Comparison of ENCODE assay signal across 11 mouse cellular contexts in genomic region chr5:21526835-21527485, GRCm38 (mm10). TPM values are rescaled to one million over a fixed set of nuclear protein-coding genes. Genes with fewer than 3 reads are reported as not detected.
DNase-seq lines count a peak whose midpoint lies in the region; ATAC-seq and TF ChIP-seq lines count a peak whose summit lies in the region.
"Had no signal": no experiment of that assay in that cellular context is flagged by ENCODE, and none has a peak within 500 bp of the region (broad histone marks: within the 10 kb centered on the region; RNA-seq: fewer than 3 reads in every experiment).

No protein-coding gene starts in this region.

- no peak overlapping the region for H3K4me2 ChIP-seq in heart, embryonic 14.5 days (ENCODE audit: low read length)
- no peak overlapping the region for H3K4me2 ChIP-seq in midbrain, postnatal 0 days (ENCODE audit: low read depth, low read length, poor library complexity, severe bottlenecking)
- H3K4me2 ChIP-seq in hindbrain, embryonic 13.5 days = no peak overlapping the region
- H3K4me2 ChIP-seq in stomach, embryonic 16.5 days (ENCODE audit: low read depth, low read length) = no peak overlapping the region
- H3K4me2 ChIP-seq: forebrain, embryonic 15.5 days; limb, embryonic 13.5 days had no signal

- DNase-seq in heart, postnatal 25 days (ENCODE audit: low spot score) = no peak
- peak; percentile 51 for DNase-seq in midbrain, embryonic 10.5 days (ENCODE audit: low spot score)
- DNase-seq in midbrain, postnatal 0 days (ENCODE audit: low spot score) = no peak
- DNase-seq in cerebellum, adult 8-10 months = no peak
- no peak for DNase-seq in adrenal gland, adult 18-20 months (ENCODE audit: low spot score in 2 of 2)

- intact Hi-C loops in heart, postnatal 25 days (cut with DNase I) = no loop called here

- H3K27ac ChIP-seq in heart, embryonic 14.5 days (replicated peaks in 1 of 2; ENCODE audit: control insufficient read depth in 1 of 2, insufficient read depth in 1 of 2, low read depth in 2 of 2, low read length in 2 of 2) = peak overlapping the region; percentile 14 to 43; a peak in 2 of 4 replicates
- peak overlapping the region; percentile 69 for H3K27ac ChIP-seq in midbrain, embryonic 10.5 days (replicated peaks)
- no peak overlapping the region for H3K27ac ChIP-seq in midbrain, postnatal 0 days (ENCODE audit: low read depth, low read length)
- H3K27ac ChIP-seq in hindbrain, embryonic 13.5 days = no peak overlapping the region
- peak overlapping the region; percentile 93 for H3K27ac ChIP-seq in stomach, embryonic 16.5 days (ENCODE audit: low read length)
- H3K27ac ChIP-seq: forebrain, embryonic 15.5 days; limb, embryonic 13.5 days had no signal

- peaks cover 3 to 4% of the 10 kb centered on the region in 2 experiments; a peak in 2 of 4 replicates for H3K4me1 ChIP-seq in heart, embryonic 14.5 days (ENCODE audit: control insufficient read depth in 2 of 2, insufficient read depth in 2 of 2, low read length in 2 of 2)
- peaks cover 26% of the 10 kb centered on the region for H3K4me1 ChIP-seq in midbrain, embryonic 10.5 days
- no peaks in the 10 kb centered on the region for H3K4me1 ChIP-seq in midbrain, postnatal 0 days (ENCODE audit: insufficient read depth, low read length)
- peaks cover 13% of the 10 kb centered on the region; the same call in 1 of the 2 replicates for H3K4me1 ChIP-seq in hindbrain, embryonic 13.5 days (replicated peaks)
- no peaks in the 10 kb centered on the region; the same call in 1 of the 2 replicates for H3K4me1 ChIP-seq in stomach, embryonic 16.5 days (ENCODE audit: control insufficient read depth, insufficient read depth, low read length)
- H3K4me1 ChIP-seq: forebrain, embryonic 15.5 days; limb, embryonic 13.5 days had no signal

- H3K9ac ChIP-seq in heart, embryonic 14.5 days (ENCODE audit: low read length) = no peak overlapping the region
- H3K9ac ChIP-seq in midbrain, postnatal 0 days (replicated peaks; ENCODE audit: low read length, poor library complexity, severe bottlenecking) = no peak overlapping the region
- H3K9ac ChIP-seq in hindbrain, embryonic 13.5 days = no peak overlapping the region
- H3K9ac ChIP-seq in stomach, embryonic 16.5 days (ENCODE audit: low read length) = no peak overlapping the region
- H3K9ac ChIP-seq: forebrain, embryonic 15.5 days; limb, embryonic 13.5 days had no signal

- H3K4me3 ChIP-seq in heart, embryonic 14.5 days (ENCODE audit: control insufficient read depth in 1 of 2, insufficient read depth in 1 of 2, low read depth in 1 of 2, low read length in 2 of 2) = no peak overlapping the region
- no peak overlapping the region for H3K4me3 ChIP-seq in midbrain, embryonic 10.5 days
- no peak overlapping the region for H3K4me3 ChIP-seq in midbrain, postnatal 0 days (ENCODE audit: low read depth, low read length)
- no peak overlapping the region for H3K4me3 ChIP-seq in hindbrain, embryonic 13.5 days
- no peak overlapping the region for H3K4me3 ChIP-seq in stomach, embryonic 16.5 days (replicated peaks; ENCODE audit: low read length)
- H3K4me3 ChIP-seq: forebrain, embryonic 15.5 days; limb, embryonic 13.5 days had no signal

- H3K9me3 ChIP-seq in heart, embryonic 14.5 days (ENCODE audit: control insufficient read depth, low read length) = 0 out of 2 replicates have a peak, but pooled peaks cover 7% of the 10 kb centered on the region
- peaks cover 6% of the 10 kb centered on the region; the same call in 1 of the 2 replicates for H3K9me3 ChIP-seq in midbrain, embryonic 10.5 days (replicated peaks)
- H3K9me3 ChIP-seq in midbrain, postnatal 0 days (ENCODE audit: low read length) = no peaks in the 10 kb centered on the region
- H3K9me3 ChIP-seq in hindbrain, embryonic 13.5 days = no peaks in the 10 kb centered on the region
- H3K9me3 ChIP-seq in stomach, embryonic 16.5 days (replicated peaks; ENCODE audit: control insufficient read depth, low read length) = no peaks in the 10 kb centered on the region
- H3K9me3 ChIP-seq: forebrain, embryonic 15.5 days had no signal

- no peak for ATAC-seq in heart, embryonic 14.5 days (ENCODE audit: insufficient number of reproducible peaks, insufficient read depth, low FRiP score, low read depth)
- ATAC-seq in midbrain, postnatal 0 days (ENCODE audit: low FRiP score) = no peak
- peak; percentile 68 for ATAC-seq in hindbrain, embryonic 13.5 days (ENCODE audit: low FRiP score)
- no peak for ATAC-seq in stomach, embryonic 16.5 days (ENCODE audit: insufficient read depth, low FRiP score)
- ATAC-seq: forebrain, embryonic 15.5 days had no signal

- TF ChIP-seq CTCF in midbrain, postnatal 0 days (IDR thresholded peaks at IDR 0.05) = no peak

- no peaks in the 10 kb centered on the region for H3K36me3 ChIP-seq in heart, embryonic 14.5 days (ENCODE audit: control insufficient read depth, insufficient read depth, low read length)
- no peaks in the 10 kb centered on the region for H3K36me3 ChIP-seq in midbrain, embryonic 10.5 days
- H3K36me3 ChIP-seq in midbrain, postnatal 0 days (ENCODE audit: insufficient read depth, low read length) = no peaks in the 10 kb centered on the region
- H3K36me3 ChIP-seq in hindbrain, embryonic 13.5 days = no peaks in the 10 kb centered on the region
- no peaks in the 10 kb centered on the region for H3K36me3 ChIP-seq in stomach, embryonic 16.5 days (ENCODE audit: control insufficient read depth, insufficient read depth, low read length)
- H3K36me3 ChIP-seq: forebrain, embryonic 15.5 days; limb, embryonic 13.5 days had no signal

- no peaks in the 10 kb centered on the region for H3K27me3 ChIP-seq in heart, embryonic 14.5 days (ENCODE audit: control insufficient read depth, insufficient read depth, low read length)
- H3K27me3 ChIP-seq in midbrain, embryonic 10.5 days (ENCODE audit: low read depth, poor library complexity, severe bottlenecking) = no peaks in the 10 kb centered on the region
- H3K27me3 ChIP-seq in midbrain, postnatal 0 days (ENCODE audit: insufficient read depth, low read length) = no peaks in the 10 kb centered on the region
- H3K27me3 ChIP-seq in hindbrain, embryonic 13.5 days = no peaks in the 10 kb centered on the region
- H3K27me3 ChIP-seq in stomach, embryonic 16.5 days (ENCODE audit: control insufficient read depth, insufficient read depth, low read length) = no peaks in the 10 kb centered on the region
- H3K27me3 ChIP-seq: forebrain, embryonic 15.5 days; limb, embryonic 13.5 days had no signal

- WGBS in heart, embryonic 14.5 days = 63% methylated on average over 11 of the region's 11 CpGs
- 33% methylated on average over 11 of the region's 11 CpGs for WGBS in midbrain, embryonic 10.5 days
- 17% methylated on average over 11 of the region's 11 CpGs for WGBS in midbrain, postnatal 0 days
- WGBS in hindbrain, embryonic 13.5 days = 14% methylated on average over 11 of the region's 11 CpGs
- WGBS in stomach, embryonic 16.5 days = 63% methylated on average over 11 of the region's 11 CpGs

RNA-seq across cellular contexts. Expression of gene Lrrc17, which starts 16.4 kb away (rescaled TPM):
- 16.7 and 17.9 TPM in 2 replicates for polyA plus RNA-seq in heart, embryonic 14.5 days (2014; fragmentation: Nextera tagmentation; extraction: Ambion mirVana)
- total RNA-seq in heart, postnatal 25 days (2021) = 1 to 10 TPM; 2.4 to 4.2 TPM
- polyA plus RNA-seq in midbrain, embryonic 10.5 days (2016; fragmentation: Nextera tagmentation; extraction: Ambion mirVana) = 5.6 and 10.6 TPM in 2 replicates
- 3.7 and 4.5 TPM in 2 replicates for total RNA-seq in midbrain, postnatal 0 days (2014; rRNA removed)
- 3.3 and 3.9 TPM in 2 replicates for polyA plus RNA-seq in midbrain, postnatal 0 days (2015; fragmentation: Nextera tagmentation; extraction: Ambion mirVana)
- 8.4 and 11.2 TPM in 2 replicates for polyA plus RNA-seq in hindbrain, embryonic 13.5 days (2015; fragmentation: Nextera tagmentation; extraction: Ambion mirVana)
- 68.7 and 74.7 TPM in 2 replicates for polyA plus RNA-seq in stomach, embryonic 16.5 days (2015; fragmentation: Nextera tagmentation; extraction: Ambion mirVana)
- 1 to 10 TPM; 3.0 to 3.4 TPM for total RNA-seq in adrenal gland, adult 18-20 months (2021)
- total RNA-seq: megakaryocyte progenitor cell, adult 5-6 weeks had no signal

Comparison
In these comparisons a context has a peak if more than half of its experiments do, and no peak if none do; other contexts are left out.
1. H3K27ac ChIP-seq: peak in heart, embryonic 14.5 days (2 of 2), midbrain, embryonic 10.5 days (single experiment) and stomach, embryonic 16.5 days (single experiment); none in midbrain, postnatal 0 days (single experiment) and hindbrain, embryonic 13.5 days (single experiment).